Mouse (Mus musculus) kidney, embryonic 14.5 days (tissue): ENCODE results near the gene Cd37. TPM values are rescaled to one million over a fixed set of nuclear protein-coding genes. Genes with fewer than 3 reads are reported as not detected.

ENCODE experiments used
- ATAC-seq: fragments of 200-750 bp; cut with Nextera tagmentation; 2 replicates; pipeline ENCODE4 v1.8.0; 2017; ENCODE audit warnings: moderate number of reproducible peaks, mild to moderate bottlenecking, moderate TSS enrichment, moderate library complexity; ENCODE audit not compliant: low FRiP score, low TSS enrichment
- H3K27ac ChIP-seq: fragments of 300-500 bp; sonication (generic); 2 replicates; pipeline ENCODE4 v1.5.1; 2014; ENCODE audit warnings: low read depth, mild to moderate bottlenecking, low read length, moderate library complexity, mixed read lengths
- H3K27me3 ChIP-seq: fragments of 300-500 bp; sonication (generic); 2 replicates; pipeline ENCODE4 v1.6.1; 2014; ENCODE audit warnings: mild to moderate bottlenecking, low read length; ENCODE audit not compliant: control insufficient read depth, insufficient read depth
- H3K36me3 ChIP-seq: fragments of 300-500 bp; sonication (generic); 2 replicates; pipeline ENCODE4 v1.6.1; 2014; ENCODE audit warnings: low read length, mixed read lengths; ENCODE audit not compliant: control insufficient read depth, insufficient read depth
- H3K4me1 ChIP-seq: fragments of 300-500 bp; sonication (generic); 2 replicates; pipeline ENCODE4 v1.6.1; 2014; ENCODE audit warnings: low read length, mixed read lengths; ENCODE audit not compliant: control insufficient read depth, insufficient read depth
- H3K4me2 ChIP-seq: fragments of 300-500 bp; sonication (generic); replicated peaks from 2 replicates; pipeline ENCODE4 v1.6.1; 2014; ENCODE audit warnings: low read depth, mild to moderate bottlenecking, low read length
- H3K4me3 ChIP-seq: fragments of 300-500 bp; sonication (generic); 2 replicates; pipeline ENCODE4 v1.5.1; 2014; ENCODE audit warnings: mild to moderate bottlenecking, low read length
- H3K9ac ChIP-seq: fragments of 300-500 bp; sonication (generic); 2 replicates; pipeline ENCODE4 v1.6.1; 2014; ENCODE audit warnings: low read depth, mild to moderate bottlenecking, low read length, moderate library complexity
- H3K9me3 ChIP-seq: fragments of 300-500 bp; sonication (generic); 2 replicates; pipeline ENCODE4 v1.6.1; 2016; ENCODE audit warnings: low read length; ENCODE audit not compliant: control insufficient read depth
- WGBS: fragments of 180-500 bp; shearing (Covaris S2); extraction: QIAGEN DNeasy Blood & Tissue Kit; methylation state at CpG from one replicate; pipeline ENCODE4 v1.1.7; 2014; 5-methylcytosine and 5-hydroxymethylcytosine counted together
- polyA plus RNA-seq: library from polyadenylated mRNA; unstranded; fragments of >200 nt; fragmentation: Nextera tagmentation; extraction: Ambion mirVana; gene quantifications from 2 replicates; pipeline ENCODE4 v1.2.1, GENCODE M21; 2014

Cd37 gene
- polyA plus RNA-seq, 1 experiment from 2014 or later = 0.60 TPM

DNA sequence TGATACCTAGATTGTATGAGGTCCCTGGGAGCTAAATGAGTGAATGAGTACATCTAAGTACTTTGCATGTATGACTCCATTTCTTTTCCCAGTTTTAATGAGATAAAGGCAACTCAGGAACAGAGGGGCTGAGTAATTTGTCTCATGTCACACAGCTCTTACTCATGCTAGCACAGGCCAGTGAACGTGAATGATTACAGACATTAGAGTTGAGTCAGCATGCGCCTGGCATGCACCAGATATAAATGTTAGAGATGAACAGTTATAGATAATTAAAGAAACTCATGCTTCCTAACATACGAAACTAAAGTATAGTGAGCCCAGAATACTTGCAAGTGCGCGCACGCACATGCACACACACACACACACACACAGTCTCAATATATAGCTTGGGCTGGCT is 48.7 kb downstream of the Cd37 start:
- ATAC-seq = no peak
- Histone ChIP-seq H3K9me3 (no peaks in the 10 kb centered on the region), H3K9ac (no peak overlapping the region), H3K4me1 (peaks cover 10% of the 10 kb centered on the region), H3K27me3 (peaks cover 29% of the 10 kb centered on the region), H3K4me3 (no peak overlapping the region), H3K27ac (no peak overlapping the region), H3K36me3 (no peaks in the 10 kb centered on the region), H3K4me2 (no peak overlapping the region)
- 90% methylated on average over 6 of the region's 6 CpGs for WGBS

GRCm38 (mm10) chr7:45189600-45189999 is 49.3 kb downstream of the Cd37 start:
- Histone ChIP-seq H3K27me3 (peaks cover 32% of the 10 kb centered on the region), H3K4me2 (no peak overlapping the region), H3K4me3 (no peak overlapping the region), H3K27ac (no peak overlapping the region), H3K4me1 (peaks cover 10% of the 10 kb centered on the region), H3K36me3 (no peaks in the 10 kb centered on the region), H3K9me3 (no peaks in the 10 kb centered on the region), H3K9ac (no peak overlapping the region)
- WGBS = 54% methylated on average over 16 of the region's 16 CpGs
- ATAC-seq = no peak

DNA sequence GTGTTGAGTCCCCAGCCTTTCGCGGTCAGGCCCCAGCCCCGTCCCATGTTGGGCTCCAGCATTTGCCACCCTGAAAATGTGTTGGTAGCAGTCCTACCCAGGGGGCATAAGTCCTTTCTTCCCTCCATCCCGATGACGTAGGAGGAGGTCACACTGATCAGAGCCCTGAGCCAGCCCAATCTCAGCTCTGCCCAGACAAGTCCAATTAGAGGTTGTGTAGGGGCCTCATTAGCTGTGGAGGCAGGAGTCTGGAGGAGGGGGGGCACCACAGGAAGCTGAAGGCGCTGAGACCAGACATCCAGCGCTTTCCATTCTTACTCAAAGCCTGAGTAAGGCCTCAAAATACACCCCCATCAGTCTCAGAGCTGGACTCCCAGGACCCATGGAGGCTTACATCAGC is 53.0 kb downstream of the Cd37 start:
- Histone ChIP-seq H3K4me2 (no peak overlapping the region), H3K27me3 (peaks cover 66% of the 10 kb centered on the region), H3K4me3 (no peak overlapping the region), H3K27ac (no peak overlapping the region), H3K9ac (no peak overlapping the region), H3K4me1 (peaks cover 5% of the 10 kb centered on the region; the same call in 1 of the 2 replicates), H3K9me3 (no peaks in the 10 kb centered on the region), H3K36me3 (no peaks in the 10 kb centered on the region)
- 76% methylated on average over 7 of the region's 7 CpGs for WGBS
- no peak for ATAC-seq

GRCm38 (mm10) chr7:45183672-45184071 is 55.2 kb downstream of the Cd37 start:
- no peaks in the 10 kb centered on the region for H3K9me3 ChIP-seq
- no peak overlapping the region for H3K4me2 ChIP-seq
- H3K27ac ChIP-seq = no peak overlapping the region
- no peak overlapping the region for H3K4me3 ChIP-seq
- peaks cover 74% of the 10 kb centered on the region for H3K27me3 ChIP-seq
- WGBS = 74% methylated on average over 7 of the region's 7 CpGs
- H3K4me1 ChIP-seq = peaks cover 5% of the 10 kb centered on the region; the same call in 1 of the 2 replicates
- H3K9ac ChIP-seq = no peak overlapping the region
- no peak for ATAC-seq
- H3K36me3 ChIP-seq = no peaks in the 10 kb centered on the region

Other genes with a start within 250 kb of the Cd37 start
- 66.2 and 81.6 TPM in 2 replicates for gene Irf3, start 241.5 kb downstream of the Cd37 start, polyA plus RNA-seq
- gene Bcl2l12, start 240.4 kb downstream of the Cd37 start, polyA plus RNA-seq = 54.9 and 71.1 TPM in 2 replicates
- 46.5 and 54.0 TPM in 2 replicates for gene Scaf1, start 222.8 kb downstream of the Cd37 start, polyA plus RNA-seq
- 31.8 and 35.2 TPM in 2 replicates for gene Rras, start 221.2 kb downstream of the Cd37 start, polyA plus RNA-seq
- gene Prr12, start 186.2 kb downstream of the Cd37 start, polyA plus RNA-seq = 16.3 and 18.9 TPM in 2 replicates
- gene Nosip, start 176.7 kb downstream of the Cd37 start, polyA plus RNA-seq = 65.3 and 75.0 TPM in 2 replicates
- gene Prrg2, start 176.4 kb downstream of the Cd37 start, polyA plus RNA-seq = 27.0 and 27.3 TPM in 2 replicates
- gene Rcn3, start 146.9 kb downstream of the Cd37 start, polyA plus RNA-seq = 301 and 308 TPM in 2 replicates
- 48.9 and 67.4 TPM in 2 replicates for gene Fcgrt, start 135.3 kb downstream of the Cd37 start, polyA plus RNA-seq
- 1,882 and 1,923 TPM in 2 replicates for gene Rps11, start 114.7 kb downstream of the Cd37 start, polyA plus RNA-seq
- gene Rpl13a, start 110.4 kb downstream of the Cd37 start, polyA plus RNA-seq = 1,416 and 1,603 TPM in 2 replicates
- 0.19 and 0.47 TPM in 2 replicates for gene Gm45713, start 102.9 kb downstream of the Cd37 start, polyA plus RNA-seq
- 1.0 and 1.3 TPM in 2 replicates for gene Flt3l, start 102.7 kb downstream of the Cd37 start, polyA plus RNA-seq
- gene Pih1d1, start 84.8 kb downstream of the Cd37 start, polyA plus RNA-seq = 101 and 110 TPM in 2 replicates
- 46.6 and 58.0 TPM in 2 replicates for gene Aldh16a1, start 84.5 kb downstream of the Cd37 start, polyA plus RNA-seq
- gene Slc17a7, start 75.2 kb downstream of the Cd37 start, polyA plus RNA-seq = 0.10 and 0.28 TPM in 2 replicates
- gene Gfy, start 59.5 kb downstream of the Cd37 start, polyA plus RNA-seq = not detected in 2 replicates
- not detected in 2 replicates for gene Pth2, start 58.1 kb downstream of the Cd37 start, polyA plus RNA-seq
- gene Ccdc155, start 34.2 kb downstream of the Cd37 start, polyA plus RNA-seq = 0.93 and 1.1 TPM in 2 replicates
- 0.44 and 1.1 TPM in 2 replicates for gene Dkkl1, start 27.0 kb downstream of the Cd37 start, polyA plus RNA-seq
- 206 and 234 TPM in 2 replicates for gene Tead2, start 23.4 kb downstream of the Cd37 start, polyA plus RNA-seq
- gene Slc6a16, start 2.0 kb upstream of the Cd37 start, polyA plus RNA-seq = 0.18 and 0.20 TPM in 2 replicates
- gene Slc6a21, start 38.4 kb upstream of the Cd37 start, polyA plus RNA-seq = not detected in 2 replicates
- gene Trpm4, start 94.7 kb upstream of the Cd37 start, polyA plus RNA-seq = 10.1 and 11.3 TPM in 2 replicates
- 1.5 and 2.7 TPM in 2 replicates for gene Hrc, start 96.2 kb upstream of the Cd37 start, polyA plus RNA-seq
- gene Ppfia3, start 127.9 kb upstream of the Cd37 start, polyA plus RNA-seq = 6.7 and 7.6 TPM in 2 replicates
- gene Lin7b, start 131.5 kb upstream of the Cd37 start, polyA plus RNA-seq = 0.57 and 0.66 TPM in 2 replicates
- gene Snrnp70, start 156.6 kb upstream of the Cd37 start, polyA plus RNA-seq = 100 and 171 TPM in 2 replicates
- not detected in 2 replicates for gene Kcna7, start 166.5 kb upstream of the Cd37 start, polyA plus RNA-seq
- gene Ntf5, start 174.6 kb upstream of the Cd37 start, polyA plus RNA-seq = 1.3 and 1.4 TPM in 2 replicates
- gene Lhb, start 181.7 kb upstream of the Cd37 start, polyA plus RNA-seq = not detected in 2 replicates
- gene Gys1, start 195.7 kb upstream of the Cd37 start, polyA plus RNA-seq = 21.4 and 35.0 TPM in 2 replicates
- 158 and 228 TPM in 2 replicates for gene Ruvbl2, start 199.0 kb upstream of the Cd37 start, polyA plus RNA-seq
- 3,941 and 4,356 TPM in 2 replicates for gene Ftl1, start 220.8 kb upstream of the Cd37 start, polyA plus RNA-seq
- 97.3 and 110 TPM in 2 replicates for gene Bax, start 227.8 kb upstream of the Cd37 start, polyA plus RNA-seq
- gene Tulp2, start 242.8 kb upstream of the Cd37 start, polyA plus RNA-seq = 0.64 and 0.84 TPM in 2 replicates
- gene Gm45808, start 247.7 kb upstream of the Cd37 start, polyA plus RNA-seq = not detected in 2 replicates
- 3.3 and 3.5 TPM in 2 replicates for gene Dhdh, start 249.7 kb upstream of the Cd37 start, polyA plus RNA-seq